Mouse (Mus musculus) c-Kit-negative CD71-positive TER-119-positive erythroid progenitor cells, embryonic 14.5 days (primary cell): Measurements from ENCODE around the gene Ifitm3.
"Not testable (repeated sequence)": the region's sequence is repeated elsewhere in the genome, so short reads cannot be mapped to it uniquely, and the experiment has no call there.

ENCODE experiments used
- DNase-seq: peaks from one replicate; pipeline ENCODE4 v3.0.0-alpha.2; 2013; ENCODE audit warnings: low read depth, low spot score

The Ifitm3 gene

DNA sequence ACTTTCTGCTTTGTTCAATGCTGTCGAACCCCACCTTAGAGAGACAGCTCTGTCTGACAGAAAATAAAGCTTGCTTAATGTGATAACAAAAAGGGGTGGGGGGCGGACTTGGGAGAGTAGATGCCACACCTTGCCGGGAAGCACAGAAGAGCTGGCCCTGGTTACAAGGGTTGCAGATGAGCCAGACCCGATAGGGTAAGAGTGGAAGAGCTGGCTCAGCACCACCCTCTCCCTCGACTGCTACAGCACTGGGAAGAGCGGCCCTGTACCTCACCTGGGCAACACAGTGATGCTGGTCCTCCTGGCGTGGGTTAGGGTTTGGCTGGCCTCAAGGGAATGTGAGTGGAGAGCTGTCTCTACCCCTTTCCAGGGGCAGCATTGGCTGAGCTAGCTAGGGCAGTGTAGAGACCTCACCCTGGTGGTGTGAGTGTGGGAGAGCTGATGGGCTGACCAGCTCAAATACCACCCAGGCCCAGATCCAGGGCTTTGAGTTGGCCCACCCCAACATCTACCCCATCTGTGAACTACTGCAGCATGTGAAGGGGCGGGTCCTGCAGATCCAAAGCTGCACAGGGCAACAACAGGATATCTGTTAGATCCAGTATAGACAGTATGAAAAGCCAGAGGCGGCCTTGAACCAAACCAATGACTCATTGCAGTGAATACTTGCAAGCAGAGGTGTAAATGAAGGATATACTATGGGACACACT lies 22.0 kb upstream of the Ifitm3 start:
- no peak for DNase-seq

GRCm38 (mm10) chr7:141030390-141030789 lies 19.8 kb upstream of the Ifitm3 start:
- DNase-seq = no peak

GRCm38 (mm10) chr7:141028831-141029230 lies 18.3 kb upstream of the Ifitm3 start, which contains the start of gene Gm17387:
Gene Gm17387 (plus strand): TSS chr7:141029131.
- no peak for DNase-seq

DNA sequence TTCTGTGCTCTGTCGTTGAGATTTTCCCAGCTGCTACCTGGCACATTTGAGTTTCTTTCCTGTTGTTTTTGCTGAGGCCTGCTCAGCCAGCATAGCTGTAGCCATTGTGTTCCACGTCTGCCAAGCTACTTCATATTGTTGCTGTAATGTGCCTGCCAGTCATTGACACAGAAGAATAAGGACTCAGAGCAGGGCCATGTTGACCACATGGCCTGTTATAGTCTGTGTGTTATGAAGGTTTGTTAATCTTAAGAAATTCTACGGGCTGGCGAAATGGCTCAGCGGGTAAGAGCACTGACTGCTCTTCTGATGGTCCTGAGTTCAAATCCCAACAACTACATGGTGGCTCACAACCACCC lies 16.1 kb upstream of the Ifitm3 start:
- no peak for DNase-seq

DNA sequence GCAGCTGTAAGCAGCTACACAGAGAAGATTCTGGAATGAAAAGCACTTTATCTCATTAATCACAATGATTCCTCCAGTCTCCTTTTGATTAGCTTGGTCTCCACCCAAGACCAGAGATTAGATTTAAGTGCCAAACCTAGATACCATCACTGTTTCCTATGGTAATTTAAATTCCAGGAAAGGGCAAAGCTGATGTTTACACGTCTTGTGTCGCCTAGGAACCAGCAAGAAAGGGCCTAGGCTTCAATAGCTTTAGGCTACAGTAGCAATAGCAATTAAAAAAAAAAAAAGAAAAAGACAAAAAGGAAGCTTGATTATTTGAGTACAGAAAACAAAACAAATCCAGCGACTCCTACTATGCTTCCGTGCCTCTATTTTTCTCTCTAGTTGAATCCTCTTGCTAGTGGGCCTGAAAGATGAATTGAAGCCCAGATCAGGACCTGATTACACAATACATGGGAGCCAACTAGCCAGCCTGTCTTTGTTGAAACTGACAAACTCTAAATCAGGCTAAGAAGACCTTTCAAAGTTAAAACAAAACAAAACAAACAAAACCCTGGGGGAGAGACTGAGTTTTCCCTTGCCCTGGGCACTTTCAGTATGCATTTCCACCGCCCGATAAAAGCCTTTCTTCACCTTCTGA lies 15.6 kb upstream of the Ifitm3 start:
- no peak for DNase-seq

- no peak for DNase-seq
Observed at GRCm38 (mm10) chr7:141024865-141025838, 14.6 kb upstream of the Ifitm3 start.

GRCm38 (mm10) chr7:141021489-141022449 lies 11.2 kb upstream of the Ifitm3 start:
- no peak for DNase-seq

DNA sequence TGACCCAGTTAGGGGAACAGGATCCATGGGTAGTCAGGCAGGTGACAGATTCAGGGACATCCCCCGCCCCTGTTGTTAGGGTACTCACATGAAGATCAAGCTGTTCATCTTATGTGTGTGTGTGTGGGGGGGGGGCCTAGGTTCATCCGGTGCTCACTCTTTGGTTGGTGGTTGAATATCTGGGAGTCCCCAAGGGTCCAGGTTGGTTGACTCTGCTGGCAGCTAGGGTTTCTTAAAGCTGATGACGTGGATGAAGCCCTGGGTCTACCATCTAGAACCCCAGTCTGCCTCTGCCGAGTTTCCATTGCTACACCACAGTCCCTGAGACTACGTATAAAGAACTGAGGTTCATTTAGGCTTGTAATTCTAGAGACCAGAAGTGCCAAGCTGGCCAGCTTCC lies 8.5 kb upstream of the Ifitm3 start:
- DNase-seq = no peak

DNA sequence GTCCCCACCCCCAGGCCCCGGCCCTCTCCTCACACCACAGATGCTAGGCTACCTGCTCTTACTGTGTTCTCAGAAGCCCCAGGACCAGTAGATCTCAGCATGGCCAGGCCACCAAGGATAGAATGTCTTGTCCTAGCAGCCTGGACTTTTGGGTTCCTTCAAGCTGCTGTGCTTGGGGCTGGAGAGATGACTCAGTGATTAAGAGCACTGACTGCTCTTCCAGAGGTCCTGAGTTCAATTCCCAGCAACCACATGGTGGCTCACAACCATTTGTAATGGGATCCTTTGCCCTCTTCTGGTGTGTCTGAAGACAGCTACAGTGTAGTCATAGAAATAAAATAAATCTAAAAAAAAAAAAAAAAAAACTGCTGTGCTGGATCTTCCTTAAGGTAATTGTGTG lies 7.3 kb upstream of the Ifitm3 start, which contains the start of gene Ifitm6:
Ifitm6 (minus strand) TSS at position 101 of the 400 bp plus-strand sequence.
- not testable (repeated sequence) for DNase-seq

- no peak for DNase-seq
Observed at GRCm38 (mm10) chr7:141016707-141017697, 6.4 kb upstream of the Ifitm3 start.

GRCm38 (mm10) chr7:141011238-141011770 lies 734 bp upstream of the Ifitm3 start:
- no peak for DNase-seq

DNA sequence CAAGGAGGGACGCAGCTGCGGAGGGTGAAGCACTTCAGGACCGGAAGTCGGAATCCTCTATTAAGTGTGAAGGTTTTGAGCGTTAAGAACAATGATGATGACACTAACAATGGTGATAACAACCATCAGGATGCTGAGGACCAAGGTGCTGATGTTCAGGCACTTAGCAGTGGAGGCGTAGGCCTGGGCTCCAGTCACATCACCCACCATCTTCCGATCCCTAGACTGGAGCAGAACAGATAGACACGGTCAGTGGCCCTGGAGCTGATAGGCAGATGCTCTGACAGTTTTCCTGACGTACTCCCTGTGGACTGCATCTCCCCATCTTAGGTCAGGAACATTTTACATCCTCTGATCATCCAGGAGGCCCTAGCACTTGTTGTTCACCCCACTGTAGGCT lies 905 bp downstream of the Ifitm3 start:
- DNase-seq = no peak

DNA sequence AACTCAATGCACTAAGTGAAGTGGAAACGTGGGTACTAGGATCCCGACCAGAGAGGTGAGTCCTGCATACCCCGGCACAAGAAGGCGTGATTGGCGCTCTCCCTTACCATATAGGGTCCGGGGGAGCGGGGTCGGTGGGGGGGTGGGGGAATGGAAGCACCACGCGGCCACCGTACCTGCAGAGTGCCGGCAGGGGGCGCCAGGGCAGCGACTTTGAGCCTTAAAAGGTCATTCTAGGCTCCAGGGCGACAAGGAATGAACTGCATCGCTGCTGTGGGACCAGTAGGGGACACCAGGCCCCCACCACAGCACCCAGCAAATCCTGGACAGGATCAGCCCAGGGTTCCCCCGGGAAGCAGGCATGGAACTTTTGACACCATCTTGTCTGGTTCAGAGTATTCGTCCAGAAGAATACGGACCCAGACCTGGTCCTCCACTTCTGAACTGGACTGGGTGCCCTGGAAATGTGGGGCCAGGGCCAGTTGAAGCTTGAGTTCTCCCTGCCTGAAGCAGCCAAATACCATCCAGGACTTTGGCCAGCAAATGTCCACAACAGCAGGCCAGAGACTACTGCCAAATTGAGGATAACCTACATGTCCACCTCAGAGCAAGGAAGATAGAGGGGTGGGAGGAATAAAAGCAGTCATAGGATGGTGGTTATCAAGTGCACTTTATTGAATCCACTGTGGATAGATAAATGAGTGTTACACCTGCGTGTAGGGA lies 1.5 kb downstream of the Ifitm3 start:
- peak; percentile 25 for DNase-seq

DNA sequence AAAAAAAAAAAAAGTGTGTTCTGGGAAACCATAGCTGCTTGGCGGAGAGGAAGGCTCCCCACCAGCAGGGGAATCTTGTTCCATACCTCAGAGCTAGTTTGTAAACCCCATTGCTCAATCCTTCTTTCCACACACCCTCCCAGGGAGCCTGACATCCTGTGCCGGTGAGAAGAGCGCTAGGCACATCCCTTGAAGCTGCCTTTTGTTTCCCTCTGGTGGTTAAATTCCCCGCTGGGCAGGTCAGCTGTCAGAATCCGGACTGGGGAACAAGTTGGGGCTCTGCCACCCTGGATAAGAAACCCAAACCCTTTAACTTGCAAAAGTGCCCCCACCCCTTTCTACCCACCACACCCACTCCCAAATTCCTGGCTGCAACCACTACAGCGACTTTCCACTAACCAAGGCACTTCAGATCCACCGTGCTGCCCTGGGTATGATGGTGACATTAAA lies 2.2 kb downstream of the Ifitm3 start:
- no peak for DNase-seq

DNA sequence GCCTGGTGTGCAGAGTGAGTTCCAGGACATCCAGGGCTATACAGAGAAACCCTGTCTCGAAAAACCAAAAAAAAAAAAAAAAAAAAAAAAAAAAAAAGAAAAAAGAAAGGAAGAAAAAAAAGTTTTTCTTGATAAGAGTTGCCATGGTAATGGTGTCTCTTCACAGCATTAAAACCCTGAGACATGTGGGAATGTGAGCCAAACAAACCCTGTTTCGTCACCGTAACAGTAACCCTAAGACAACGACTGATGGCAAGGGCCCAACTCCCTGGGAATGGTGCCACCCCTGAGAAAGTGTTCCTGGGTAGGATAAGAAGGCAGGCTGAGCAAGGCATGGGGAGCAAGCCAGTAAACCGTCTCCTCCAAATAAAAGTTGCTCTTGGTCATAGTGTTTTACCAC lies 3.7 kb downstream of the Ifitm3 start:
- no peak for DNase-seq

GRCm38 (mm10) chr7:141006446-141006845 lies 4.1 kb downstream of the Ifitm3 start:
- DNase-seq = no peak

GRCm38 (mm10) chr7:141003248-141004010 lies 7.1 kb downstream of the Ifitm3 start:
- no peak for DNase-seq
